Mouse (Mus musculus) embryonic fibroblast, embryonic 13.5 days (primary cell): ENCODE data around the gene Bpifb9a.
"Not testable (repeated sequence)": the region's sequence is repeated elsewhere in the genome, so short reads cannot be mapped to it uniquely, and the experiment has no call there.

ENCODE experiments used
- CTCF ChIP-seq: IDR thresholded peaks from 2 replicates; pipeline ENCODE4 v1.5.1; 2011; ENCODE audit warnings: mild to moderate bottlenecking, control low read depth, low read length, moderate library complexity, borderline replicate concordance; ENCODE audit not compliant: insufficient read depth
- POLR2A ChIP-seq: IDR thresholded peaks from 2 replicates; pipeline ENCODE4 v1.6.1; 2011; ENCODE audit warnings: low read depth, mild to moderate bottlenecking, control low read depth, low read length, moderate library complexity

DNA sequence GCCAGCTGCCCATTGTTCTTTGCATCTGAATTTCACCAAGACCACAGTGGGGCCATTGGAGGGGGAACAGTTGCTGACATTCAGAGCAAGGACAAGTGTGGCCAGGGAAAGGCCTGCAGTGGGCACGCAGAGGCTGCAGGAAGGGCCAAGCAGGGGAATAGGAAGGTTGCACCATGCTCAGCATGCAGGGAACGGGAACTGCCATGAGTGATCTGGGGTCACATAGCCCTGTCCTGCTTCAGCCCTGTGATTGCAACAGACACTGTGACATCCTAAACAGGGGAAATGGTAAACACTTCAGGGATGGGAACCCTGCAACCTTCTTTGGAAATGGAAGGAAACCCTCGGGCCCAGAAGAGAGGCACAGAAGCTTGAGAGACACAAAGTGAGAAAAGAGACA is 47.0 kb downstream of the Bpifb9a start:
- not testable (repeated sequence) for TF ChIP-seq CTCF, POLR2A
